Mouse (Mus musculus): Measurements from ENCODE around the gene Gm20388. TPM values are rescaled to one million over a fixed set of nuclear protein-coding genes. Genes with fewer than 3 reads are reported as not detected.

Gene Gm20388
- polyA plus RNA-seq, 1 experiment from 2014 or later, result not detected

DNA sequence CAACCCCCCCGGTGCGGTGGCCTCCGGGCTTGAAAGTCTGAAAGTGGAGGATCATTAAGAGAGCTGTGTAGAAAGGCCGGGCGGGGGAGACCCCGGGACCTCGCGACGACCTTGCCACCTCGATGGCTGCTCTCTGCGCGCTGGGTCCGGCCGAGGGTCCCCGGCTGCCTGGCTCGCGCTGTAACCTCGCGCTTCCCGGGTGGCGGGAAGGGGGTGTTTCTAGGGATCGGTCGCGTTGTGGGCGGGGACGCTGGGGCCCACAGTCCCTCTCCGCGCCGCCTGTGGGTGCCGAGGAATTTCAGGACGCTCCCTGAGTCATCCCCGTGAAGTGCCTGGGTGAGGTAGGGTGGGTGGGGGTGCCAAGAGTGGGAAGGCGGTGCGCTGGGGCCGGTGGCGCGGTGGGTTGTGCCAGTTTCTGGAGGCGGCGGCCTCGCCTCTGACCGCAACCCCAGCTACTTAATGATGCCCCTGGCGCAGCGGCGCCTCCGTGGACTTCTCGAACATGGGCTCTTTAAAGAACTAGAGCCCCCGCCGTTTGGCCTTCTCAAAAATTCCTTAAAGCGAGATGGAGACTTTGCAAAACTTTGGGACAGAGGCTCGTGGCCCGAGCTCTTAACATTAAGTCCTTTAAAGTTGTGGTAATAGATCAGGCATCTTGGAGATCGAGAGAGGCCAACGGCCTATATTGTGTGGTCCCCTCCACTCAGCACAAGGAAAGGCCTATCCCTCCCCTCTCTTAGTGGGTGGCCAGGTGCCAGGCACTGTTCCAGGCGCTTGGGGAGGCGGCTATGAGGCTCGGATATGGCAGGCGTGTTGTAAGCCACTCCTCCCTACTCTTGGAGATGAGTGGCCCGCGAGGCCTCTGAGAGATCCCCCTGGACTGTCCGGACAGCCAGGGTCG is 625.9 kb downstream of the Gm20388 start:
- Histone ChIP-seq H3K4me3 (peak overlapping the region; percentile 74), H3K36me3 (no peaks in the 10 kb centered on the region), H3K27ac (replicated peaks) (peak overlapping the region; percentile 96), H3K27me3 (replicated peaks) (0 out of 2 replicates have a peak, but pooled peaks cover 3% of the 10 kb centered on the region), H3K4me1 (peaks cover 92% of the 10 kb centered on the region), H3K9ac (peak overlapping the region; percentile 92), H3K4me2 (peak overlapping the region; percentile 99), H3K9me3 (no peaks in the 10 kb centered on the region)
- ATAC-seq (ENCODE audit: extremely low read depth, insufficient number of reproducible peaks, low FRiP score, low TSS enrichment), result no peak; the same call in 1 of the 2 replicates
- WGBS, result under 1% methylated on average over 61 of the region's 61 CpGs

DNA sequence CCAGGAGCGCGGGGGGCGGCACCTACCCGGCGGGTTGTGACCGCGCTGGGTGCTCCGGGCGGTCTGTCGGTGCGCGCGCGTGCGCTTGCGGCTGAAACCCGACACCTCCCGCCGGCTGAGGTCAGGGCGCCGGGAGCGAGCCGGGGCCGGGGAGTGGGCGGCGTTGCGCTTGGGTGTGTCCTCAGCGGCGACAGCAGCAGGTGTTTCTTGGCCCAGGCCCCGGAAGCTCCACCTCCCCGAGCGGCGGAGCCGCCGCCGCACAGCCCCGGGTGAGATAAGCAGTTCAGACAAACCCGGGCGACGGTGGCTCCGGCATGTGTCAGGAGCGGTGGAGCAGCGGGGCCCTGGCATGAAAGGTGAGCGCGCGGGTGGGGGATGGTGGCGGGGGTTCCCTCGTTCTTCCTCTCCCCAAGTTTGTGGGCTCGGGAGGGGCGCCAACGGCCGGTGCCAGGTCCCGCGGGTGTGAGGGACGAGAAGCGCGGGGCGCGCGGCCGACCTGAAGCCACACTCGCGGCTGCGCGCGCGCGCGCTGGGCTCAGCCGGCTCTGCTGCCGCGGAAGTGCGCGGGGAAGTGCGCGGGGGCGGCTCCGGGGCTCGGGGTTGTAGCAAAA is 626.7 kb downstream of the Gm20388 start:
- WGBS, result under 1% methylated on average over 74 of the region's 79 CpGs
- Histone ChIP-seq H3K4me2 (peak overlapping the region; percentile 99), H3K36me3 (no peaks in the 10 kb centered on the region), H3K27me3 (replicated peaks) (0 out of 2 replicates have a peak, but pooled peaks cover 3% of the 10 kb centered on the region), H3K4me1 (peaks cover 92% of the 10 kb centered on the region), H3K4me3 (peak overlapping the region; percentile 74), H3K9ac (peak overlapping the region; percentile 92), H3K27ac (replicated peaks) (peak overlapping the region; percentile 96), H3K9me3 (no peaks in the 10 kb centered on the region)
- peak; percentile 64 for ATAC-seq (ENCODE audit: extremely low read depth, insufficient number of reproducible peaks, low FRiP score, low TSS enrichment)

- Histone ChIP-seq H3K4me3 (peak overlapping the region; percentile 74), H3K36me3 (no peaks in the 10 kb centered on the region), H3K27me3 (replicated peaks) (0 out of 2 replicates have a peak, but pooled peaks cover 3% of the 10 kb centered on the region), H3K4me2 (peak overlapping the region; percentile 99), H3K4me1 (peaks cover 92% of the 10 kb centered on the region), H3K27ac (replicated peaks) (peak overlapping the region; percentile 96), H3K9ac (peak overlapping the region; percentile 92), H3K9me3 (no peaks in the 10 kb centered on the region)
- WGBS, result under 1% methylated on average over 42 of the region's 46 CpGs
- no peak for ATAC-seq (ENCODE audit: extremely low read depth, insufficient number of reproducible peaks, low FRiP score, low TSS enrichment)
Measured at GRCm38 (mm10) chr8:120537818-120538396, 627.3 kb downstream of the Gm20388 start.

GRCm38 (mm10) chr8:120538397-120539240 is 628.0 kb downstream of the Gm20388 start:
- peak overlapping the region; percentile 74 for H3K4me3 ChIP-seq

DNA sequence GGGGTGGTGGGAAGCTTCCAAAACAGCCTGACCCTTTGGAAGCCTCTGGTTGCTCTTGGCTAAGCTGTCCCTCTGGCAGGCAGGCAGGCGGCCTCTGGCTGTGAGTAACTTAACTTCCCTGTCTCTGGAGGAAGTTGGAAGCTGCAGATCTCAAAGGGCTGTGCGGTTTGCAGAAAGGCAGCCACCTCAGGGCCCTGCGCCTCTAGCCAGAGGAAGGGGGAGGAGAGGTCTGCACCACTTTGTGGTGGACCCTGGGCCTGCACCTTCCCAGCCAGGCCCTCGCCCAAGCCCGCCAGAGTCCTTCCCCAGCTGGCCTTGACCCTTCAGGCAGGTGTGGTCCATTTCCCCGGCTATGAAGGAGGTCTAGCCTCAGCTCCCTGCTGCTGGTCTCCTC is 628.7 kb downstream of the Gm20388 start:
- Histone ChIP-seq H3K4me3 (peak overlapping the region; percentile 74), H3K27ac (replicated peaks) (peak overlapping the region; percentile 96), H3K27me3 (replicated peaks) (no peaks in the 10 kb centered on the region), H3K9ac (peak overlapping the region; percentile 92), H3K9me3 (no peaks in the 10 kb centered on the region), H3K4me2 (peak overlapping the region; percentile 99), H3K4me1 (peaks cover 92% of the 10 kb centered on the region), H3K36me3 (no peaks in the 10 kb centered on the region)
- no peak for ATAC-seq (ENCODE audit: extremely low read depth, insufficient number of reproducible peaks, low FRiP score, low TSS enrichment)
- 42% methylated on average over 6 of the region's 6 CpGs for WGBS

More at GRCm38 (mm10) chr8:120538397-120539240, 628.0 kb downstream of the Gm20388 start:
- no peaks in the 10 kb centered on the region for H3K36me3 ChIP-seq
- H3K9ac ChIP-seq, result peak overlapping the region; percentile 92
- peak overlapping the region; percentile 99 for H3K4me2 ChIP-seq
- no peaks in the 10 kb centered on the region for H3K9me3 ChIP-seq
- H3K4me1 ChIP-seq, result peaks cover 92% of the 10 kb centered on the region
- WGBS, result 2% methylated on average over 37 of the region's 37 CpGs
- 0 out of 2 replicates have a peak, but pooled peaks cover 3% of the 10 kb centered on the region for H3K27me3 ChIP-seq (replicated peaks)
- no peak for ATAC-seq (ENCODE audit: extremely low read depth, insufficient number of reproducible peaks, low FRiP score, low TSS enrichment)
- peak overlapping the region; percentile 96 for H3K27ac ChIP-seq (replicated peaks)

GRCm38 (mm10) chr8:120539775-120540625 is 629.4 kb downstream of the Gm20388 start:
- Histone ChIP-seq H3K4me2 (peak overlapping the region; percentile 99), H3K36me3 (no peaks in the 10 kb centered on the region), H3K27me3 (replicated peaks) (no peaks in the 10 kb centered on the region), H3K9me3 (no peaks in the 10 kb centered on the region), H3K4me3 (peak overlapping the region; percentile 74), H3K27ac (replicated peaks) (peak overlapping the region; percentile 96), H3K9ac (peak overlapping the region; percentile 92), H3K4me1 (peaks cover 90% of the 10 kb centered on the region)
- ATAC-seq (ENCODE audit: extremely low read depth, insufficient number of reproducible peaks, low FRiP score, low TSS enrichment), result no peak
- 28% methylated on average over 23 of the region's 23 CpGs for WGBS

DNA sequence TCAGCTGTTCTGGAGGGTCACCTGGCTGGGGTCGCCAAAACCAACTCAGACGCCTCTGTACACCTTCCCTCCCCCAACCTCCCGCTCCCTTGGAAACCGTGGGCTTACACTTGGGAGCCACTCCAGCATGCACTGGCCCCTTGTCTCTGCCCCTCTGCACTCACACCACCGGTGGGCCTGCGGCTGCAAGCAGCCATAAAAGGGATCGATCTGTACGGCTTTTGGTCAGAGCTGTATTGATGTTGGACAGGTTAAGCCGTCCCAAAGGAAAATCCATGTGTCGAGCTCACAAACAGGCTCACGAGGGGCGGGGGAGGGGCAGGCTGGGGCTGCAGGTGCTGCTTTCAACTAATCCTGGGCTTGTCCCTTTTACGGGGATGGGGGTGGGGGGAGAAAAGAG is 632.4 kb downstream of the Gm20388 start:
- Histone ChIP-seq H3K4me3 (no peak overlapping the region), H3K27ac (replicated peaks) (peak overlapping the region; percentile 88), H3K36me3 (0 out of 2 replicates have a peak, but pooled peaks cover 2% of the 10 kb centered on the region), H3K4me2 (peak overlapping the region; percentile 30), H3K27me3 (replicated peaks) (no peaks in the 10 kb centered on the region), H3K9ac (peak overlapping the region; percentile 69; the same call in 1 of the 2 replicates), H3K9me3 (no peaks in the 10 kb centered on the region), H3K4me1 (peaks cover 98% of the 10 kb centered on the region)
- 28% methylated on average over 13 of the region's 13 CpGs for WGBS
- no peak for ATAC-seq (ENCODE audit: extremely low read depth, insufficient number of reproducible peaks, low FRiP score, low TSS enrichment)

- Histone ChIP-seq H3K27me3 (replicated peaks) (no peaks in the 10 kb centered on the region), H3K4me2 (peak overlapping the region; percentile 30), H3K4me1 (peaks cover 98% of the 10 kb centered on the region), H3K4me3 (no peak overlapping the region), H3K9ac (peak overlapping the region; percentile 69), H3K27ac (replicated peaks) (peak overlapping the region; percentile 88), H3K36me3 (0 out of 2 replicates have a peak, but pooled peaks cover 2% of the 10 kb centered on the region), H3K9me3 (no peaks in the 10 kb centered on the region)
- ATAC-seq (ENCODE audit: extremely low read depth, insufficient number of reproducible peaks, low FRiP score, low TSS enrichment), result no peak
- 51% methylated on average over 8 of the region's 8 CpGs for WGBS
Measured at GRCm38 (mm10) chr8:120543416-120544055, 632.9 kb downstream of the Gm20388 start.

DNA sequence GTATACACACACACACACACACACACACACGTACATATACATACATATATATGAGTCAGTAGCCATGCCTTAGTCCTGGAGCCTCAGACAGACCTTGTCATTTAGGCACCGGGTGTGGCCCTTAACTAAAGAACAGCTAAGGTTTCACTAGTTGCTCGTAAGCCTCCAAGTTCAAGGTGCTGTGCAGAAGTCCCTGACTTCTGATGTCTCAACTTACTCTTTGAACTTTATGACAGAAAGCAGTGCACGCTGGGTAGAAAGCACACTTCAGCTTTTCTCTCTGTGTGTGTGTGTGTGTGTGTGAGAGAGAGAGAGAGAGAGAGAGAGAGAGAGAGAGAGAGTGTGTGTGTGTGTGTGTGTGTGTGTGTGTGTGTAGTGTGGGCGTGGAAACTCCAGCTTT is 633.5 kb downstream of the Gm20388 start:
- no peak for ATAC-seq (ENCODE audit: extremely low read depth, insufficient number of reproducible peaks, low FRiP score, low TSS enrichment)
- H3K4me2 ChIP-seq, result peak overlapping the region; percentile 30; the same call in 1 of the 2 replicates
- peaks cover 98% of the 10 kb centered on the region for H3K4me1 ChIP-seq
- no peaks in the 10 kb centered on the region for H3K27me3 ChIP-seq (replicated peaks)
- no peaks in the 10 kb centered on the region for H3K9me3 ChIP-seq
- WGBS, result 89% methylated on average over 5 of the region's 5 CpGs
- 0 out of 2 replicates have a peak, but pooled peaks cover 2% of the 10 kb centered on the region for H3K36me3 ChIP-seq
- H3K9ac ChIP-seq, result no peak overlapping the region
- H3K27ac ChIP-seq (replicated peaks), result peak overlapping the region; percentile 88
- H3K4me3 ChIP-seq, result no peak overlapping the region

Data from heart, embryonic 13.5 days (tissue).